Mouse (Mus musculus) Muller cell, postnatal 12 days (primary cell): ENCODE results near the gene Best1.

Experiments
- DNase-seq: peaks from one replicate; pipeline ENCODE4 v3.0.0-alpha.2; 2015; ENCODE audit errors: inconsistent ontology term

The Best1 gene

DNA sequence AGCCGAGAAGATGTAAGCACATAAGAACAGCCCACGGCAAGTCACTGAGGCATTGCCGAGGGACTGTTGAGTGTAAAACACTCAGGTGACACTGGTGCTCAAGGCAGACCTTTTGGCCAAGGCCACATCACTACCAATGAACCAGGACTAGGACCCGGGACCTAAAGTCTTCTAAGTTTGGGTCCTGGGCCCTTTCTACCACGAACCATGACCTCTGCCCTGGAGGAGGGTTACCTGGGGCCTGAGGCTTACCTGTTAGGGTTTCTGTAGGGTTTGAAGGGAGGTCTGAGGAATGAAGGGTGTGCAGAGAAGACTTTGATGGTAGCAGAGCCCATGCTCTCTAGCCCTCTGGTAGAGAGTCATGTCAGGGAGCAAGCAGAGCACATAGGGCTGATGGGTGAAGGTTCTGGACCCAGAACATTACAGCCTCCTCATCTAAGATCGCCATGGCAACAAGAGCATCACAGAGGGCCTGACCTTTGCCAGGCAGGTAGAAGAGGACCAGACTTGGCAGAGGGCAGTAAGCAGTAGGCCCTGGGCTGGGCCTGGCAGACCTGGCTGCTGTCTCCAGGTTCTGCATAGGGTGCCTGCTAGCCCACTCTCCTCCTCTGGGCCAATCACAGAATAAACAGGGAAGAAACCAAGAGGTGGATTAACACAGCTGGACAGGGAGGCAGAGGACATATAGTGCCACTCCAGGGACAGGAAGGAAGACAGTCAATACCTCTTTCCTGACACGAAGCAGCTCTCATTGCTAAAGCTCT is at the start of gene Best1, which contains the start of gene Rab3il1:
Best1 (minus strand) TSS at position 428 of the 764 bp plus-strand sequence.
Rab3il1 (plus strand) TSS at position 464 of the 764 bp plus-strand sequence.
- DNase-seq = no peak

DNA sequence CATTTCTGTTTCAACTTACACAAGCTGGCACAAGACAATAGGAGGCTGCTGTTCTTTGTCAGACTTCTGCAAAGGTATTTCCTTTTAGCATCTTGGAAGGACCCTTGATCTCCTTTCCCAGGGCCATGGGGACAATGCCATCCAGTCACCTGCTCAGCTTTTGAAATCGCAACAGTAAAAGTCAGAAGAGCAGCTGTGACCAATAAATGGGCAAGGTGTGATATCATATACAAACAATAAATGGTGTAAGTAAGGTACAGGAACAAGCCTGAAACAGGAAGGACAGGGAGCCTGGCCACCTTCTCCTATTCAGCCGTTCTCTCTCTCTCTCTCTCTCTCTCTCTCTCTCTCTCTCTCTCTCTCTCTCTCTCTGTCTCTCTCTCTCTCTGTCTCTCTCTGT is 49.0 kb upstream of the Best1 start:
- no peak for DNase-seq

DNA sequence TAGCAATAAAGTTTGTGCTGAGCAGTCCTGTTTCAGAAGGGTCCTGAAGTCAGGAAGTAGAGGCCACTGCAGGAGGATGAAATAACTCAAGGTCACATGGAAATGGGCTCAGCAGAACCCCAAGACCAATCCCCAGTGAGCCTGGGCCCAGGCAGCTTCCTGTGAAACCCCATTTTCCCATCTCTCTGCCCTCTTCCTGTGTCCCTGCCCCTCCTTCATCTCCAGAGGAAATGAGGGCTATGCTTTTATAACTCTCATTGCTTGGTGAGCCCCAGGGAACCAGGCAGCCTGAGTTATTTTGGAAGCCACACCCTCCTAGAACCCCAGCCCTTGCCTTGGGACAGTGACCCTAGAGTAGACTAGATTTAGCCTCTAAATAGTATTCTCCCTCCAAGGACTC is 48.1 kb upstream of the Best1 start:
- no peak for DNase-seq

DNA sequence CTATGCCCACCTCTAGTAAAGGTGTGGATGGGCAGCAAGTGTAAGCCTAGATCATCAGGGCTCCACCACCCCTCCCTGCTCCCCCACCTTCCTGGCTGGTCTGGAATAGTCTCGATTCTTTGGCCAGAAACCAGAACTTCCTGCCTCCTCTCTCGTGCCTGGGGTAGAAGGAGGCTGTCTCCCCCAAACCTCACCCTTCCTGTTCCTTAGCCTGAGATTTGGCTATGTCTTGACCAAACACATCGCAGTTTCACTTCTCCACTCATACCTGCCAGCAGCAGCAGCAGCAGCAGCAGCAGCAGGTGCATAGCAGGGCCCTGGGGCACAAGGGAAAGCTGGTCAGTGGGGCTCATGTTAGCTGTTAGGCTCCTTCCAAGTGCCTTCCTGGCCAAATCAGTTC is 45.5 kb upstream of the Best1 start:
- no peak for DNase-seq

- DNase-seq = peak; percentile 54
Observed at GRCm38 (mm10) chr19:10046346-10046745, 44.9 kb upstream of the Best1 start.

DNA sequence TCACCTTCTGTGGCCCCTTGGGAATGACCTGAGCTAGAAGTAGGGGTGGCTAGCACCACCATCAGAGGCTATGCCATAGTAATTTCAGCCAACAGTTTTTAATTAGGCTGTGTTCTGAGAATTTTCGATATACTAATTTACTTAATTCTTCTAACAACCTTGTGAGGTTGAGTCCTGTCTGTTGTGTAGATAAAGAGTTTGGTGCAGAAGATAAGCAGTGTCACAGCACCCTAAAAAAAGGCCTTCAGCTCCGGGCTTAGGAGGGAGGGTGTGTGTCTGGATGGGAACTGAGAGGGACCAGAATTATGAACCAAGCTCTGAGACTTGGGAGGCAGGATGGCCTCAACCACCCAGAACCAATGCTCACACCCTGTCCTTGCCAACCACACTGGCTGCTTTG is 44.3 kb upstream of the Best1 start:
- no peak for DNase-seq

DNA sequence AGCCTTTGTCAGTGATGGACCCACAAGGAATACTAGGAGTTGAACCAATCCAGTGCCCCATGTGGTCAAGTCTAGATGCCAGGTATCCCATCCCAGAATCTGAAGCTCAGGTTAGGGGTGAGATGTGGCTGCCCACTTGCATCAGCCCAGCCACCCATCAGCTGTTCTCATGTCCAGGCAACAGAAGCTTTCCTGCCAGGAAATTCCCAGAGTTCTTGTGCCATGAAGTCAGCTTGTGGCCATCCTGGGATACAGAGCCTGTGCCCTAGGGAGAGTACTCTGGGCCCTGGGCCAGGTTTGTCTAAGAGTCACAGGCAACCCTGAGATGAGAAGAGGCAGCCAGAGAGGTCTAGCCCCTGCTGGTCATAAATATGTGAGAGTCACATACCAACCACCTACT is 42.2 kb upstream of the Best1 start:
- DNase-seq = peak; percentile 91

GRCm38 (mm10) chr19:10042816-10043215 is 41.4 kb upstream of the Best1 start:
- no peak for DNase-seq

DNA sequence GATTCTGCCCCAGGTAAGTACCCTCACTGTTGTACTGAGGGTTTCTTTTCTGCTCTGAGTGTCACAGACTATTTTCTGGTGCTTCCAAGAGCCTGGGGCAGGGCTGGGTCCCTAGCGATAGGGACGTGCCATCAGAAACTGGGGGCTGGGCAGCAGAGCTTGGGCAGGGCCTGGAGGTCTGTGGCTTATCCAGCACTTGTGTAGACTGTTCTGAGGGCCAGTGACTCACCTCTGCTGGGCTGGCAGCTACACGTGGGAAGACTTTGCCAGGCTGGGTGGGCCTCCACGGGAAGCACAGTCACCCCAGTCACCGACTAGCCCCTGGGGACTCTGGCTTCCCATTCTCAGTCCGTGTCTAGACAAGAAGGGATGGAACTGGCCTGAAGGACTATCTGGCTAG is 40.8 kb upstream of the Best1 start:
- peak; percentile 81 for DNase-seq

- peak; percentile 91 for DNase-seq
Observed at GRCm38 (mm10) chr19:10041388-10042148, 40.1 kb upstream of the Best1 start, which contains the start of gene Fads3. Gene Fads3 (plus strand): TSS chr19:10041569.

DNA sequence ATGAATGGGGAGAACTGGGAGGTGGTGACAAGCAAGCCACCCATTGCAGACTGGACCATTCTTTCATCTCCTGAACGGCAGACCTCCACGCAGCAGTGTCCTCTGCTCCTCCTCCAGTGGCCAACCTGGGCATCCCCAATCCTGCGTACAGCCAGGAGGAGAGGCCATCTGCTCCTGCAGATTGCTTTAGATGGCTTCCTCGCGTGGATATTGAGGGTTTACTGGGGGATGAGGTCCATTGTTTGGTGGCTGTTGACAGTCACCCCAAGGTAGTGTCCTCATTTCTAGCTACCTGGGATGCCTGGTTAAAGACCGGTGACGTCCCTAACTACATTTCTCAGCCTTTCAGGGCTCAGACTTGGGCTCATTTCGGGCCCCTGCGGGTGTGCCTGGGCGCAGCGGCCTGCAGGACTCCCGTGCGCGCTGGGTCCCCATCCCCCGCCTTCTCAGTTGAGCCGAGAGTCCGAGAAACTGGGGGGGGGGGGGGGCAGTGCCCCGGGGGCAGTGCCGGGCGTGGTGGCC is 39.5 kb upstream of the Best1 start:
- no peak for DNase-seq

DNA sequence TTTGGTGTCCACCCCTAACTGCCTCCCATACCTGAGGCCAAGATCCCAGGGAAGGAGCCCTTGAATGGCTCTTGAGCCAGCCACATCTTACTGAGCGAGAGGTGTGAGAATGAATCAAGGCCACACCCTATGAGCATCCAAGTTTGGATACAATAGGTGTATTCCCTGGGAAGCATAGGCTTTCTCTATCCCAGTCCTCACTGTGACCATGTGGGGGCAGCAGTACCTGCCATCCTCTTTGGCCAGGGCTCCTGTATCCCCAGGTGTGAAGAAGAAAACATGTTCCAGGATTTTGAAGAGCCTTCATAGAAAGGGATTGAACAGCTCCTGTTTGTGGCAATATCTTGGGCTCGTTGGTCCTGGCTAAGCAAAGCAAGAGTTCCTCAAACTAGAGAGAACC is 38.2 kb upstream of the Best1 start:
- DNase-seq = no peak

GRCm38 (mm10) chr19:10038910-10039309 is 37.5 kb upstream of the Best1 start:
- peak; percentile 92 for DNase-seq

- no peak for DNase-seq
Observed at GRCm38 (mm10) chr19:10038364-10038763, 36.9 kb upstream of the Best1 start.

GRCm38 (mm10) chr19:10037534-10037933 is 36.1 kb upstream of the Best1 start:
- DNase-seq = no peak

DNA sequence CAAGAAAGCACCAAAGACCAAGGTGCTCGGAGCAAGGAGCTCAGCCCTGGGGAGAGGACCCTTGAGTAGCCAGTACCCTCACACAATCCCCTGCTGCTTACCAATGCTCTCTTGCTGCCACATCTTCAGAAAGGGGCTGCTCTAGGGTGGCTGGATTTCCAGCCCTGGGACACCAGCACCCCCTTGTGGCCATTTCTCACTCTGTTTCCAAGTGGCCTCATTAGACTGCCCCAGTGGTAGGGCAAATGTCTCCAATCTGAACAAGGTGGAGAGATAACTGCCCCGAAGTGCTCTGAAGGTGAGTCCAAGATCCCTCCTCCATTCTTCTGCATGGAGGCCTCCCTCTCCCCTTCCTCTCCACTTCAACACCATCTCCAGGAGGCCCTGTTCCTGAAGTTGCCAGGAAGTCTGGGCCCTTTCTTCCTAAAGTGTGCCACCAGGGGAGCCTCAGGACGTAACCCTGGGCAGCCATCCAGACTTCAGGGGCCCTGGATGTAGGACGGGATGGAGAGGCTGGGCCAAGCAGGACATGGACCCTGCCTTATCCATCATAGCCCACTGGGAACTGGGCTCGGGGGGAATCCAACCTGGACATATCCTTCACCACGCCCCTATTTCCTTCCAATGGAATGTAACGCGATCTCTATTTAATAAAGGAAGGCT is 33.5 kb upstream of the Best1 start:
- DNase-seq = peak; percentile 78

GRCm38 (mm10) chr19:10034356-10034755 is 32.9 kb upstream of the Best1 start:
- DNase-seq = no peak

- no peak for DNase-seq
Observed at GRCm38 (mm10) chr19:10033211-10033973, 32.0 kb upstream of the Best1 start.

GRCm38 (mm10) chr19:10029746-10030145 is 28.3 kb upstream of the Best1 start:
- no peak for DNase-seq

DNA sequence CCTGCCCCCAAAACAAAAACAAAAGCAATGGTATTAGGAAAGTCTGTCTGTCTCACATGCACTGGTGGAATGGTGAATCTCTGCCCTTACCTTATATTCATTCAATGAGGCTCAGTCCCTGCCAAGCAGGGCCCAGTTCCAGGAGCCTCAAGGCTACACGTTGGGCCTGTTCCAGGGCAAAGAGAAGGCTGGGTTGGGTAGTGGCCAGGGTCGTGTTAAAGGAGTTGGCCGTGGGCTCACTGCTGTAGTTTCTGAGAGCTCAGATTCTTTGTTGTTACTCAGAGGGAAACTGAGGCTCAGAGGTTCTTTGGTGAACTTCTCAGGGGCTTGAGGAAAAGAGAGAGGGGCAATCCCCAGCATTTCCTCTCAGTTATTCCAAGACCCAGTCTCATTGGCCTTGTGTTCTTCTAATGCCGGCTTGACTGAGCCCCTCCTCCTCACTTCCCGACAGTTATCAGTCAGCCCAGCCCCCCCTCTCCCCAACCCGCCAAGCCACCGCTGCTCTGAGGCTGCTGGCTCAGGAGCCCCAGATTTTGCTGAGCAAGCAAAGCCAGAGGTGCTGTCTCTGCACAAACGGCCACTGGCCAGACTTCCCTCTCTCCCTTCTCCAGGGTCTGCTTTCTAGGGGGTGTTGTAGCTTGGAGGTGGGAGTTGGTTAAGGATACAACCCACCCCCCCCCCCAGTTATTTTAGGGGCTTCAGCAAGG is 23.9 kb upstream of the Best1 start:
- DNase-seq = peak; percentile 61

DNA sequence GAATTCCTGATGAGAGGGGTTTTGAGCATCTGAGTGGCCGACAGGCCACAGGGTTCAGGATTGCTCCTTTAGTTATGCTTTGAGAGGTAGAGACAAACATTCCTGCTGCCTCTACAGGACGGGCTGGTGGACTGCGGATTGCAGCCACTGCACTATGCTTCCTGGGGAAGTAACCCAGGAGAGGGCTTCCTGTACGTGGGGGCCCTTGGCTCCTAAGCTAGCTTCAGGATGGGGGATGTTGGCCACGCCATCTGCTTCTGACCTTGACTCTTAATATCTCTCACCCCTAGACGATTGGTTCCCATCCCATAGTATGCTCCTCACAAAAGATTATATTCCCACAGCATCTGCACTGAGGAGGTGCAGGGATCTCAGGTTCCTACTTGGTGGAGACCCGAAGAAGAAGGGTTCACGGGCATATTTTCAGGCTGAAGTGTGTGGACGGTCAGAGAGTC is 21.9 kb upstream of the Best1 start:
- DNase-seq = no peak
